Comparison of ENCODE assay signal across 8 mouse cellular contexts in the genomic region with DNA sequence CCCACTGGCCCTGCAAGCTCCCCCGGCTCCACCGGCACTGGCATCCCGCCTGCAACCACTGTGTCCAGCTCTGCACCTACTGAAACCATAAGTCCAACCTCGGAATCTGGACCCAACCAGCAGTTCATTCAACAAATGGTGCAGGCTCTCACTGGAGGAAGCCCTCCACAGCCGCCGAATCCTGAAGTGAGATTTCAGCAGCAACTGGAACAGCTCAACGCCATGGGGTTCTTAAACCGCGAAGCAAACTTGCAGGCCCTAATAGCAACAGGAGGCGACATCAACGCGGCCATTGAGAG. TPM values are rescaled to one million over a fixed set of nuclear protein-coding genes. Genes with fewer than 3 reads are reported as not detected.
DNase-seq lines count a peak whose midpoint lies in the region; ATAC-seq lines count a peak whose summit lies in the region.

No protein-coding gene starts in this region.

- intact Hi-C loops in gastrocnemius, postnatal 14 days (cut with DNase I; ENCODE audit: low total_unique reads), result loop anchor here (10.0 kb wide), 1 partner anchor 115 kb away; no protein-coding TSS in a partner anchor

- peak overlapping the region; percentile 85 for H3K9ac ChIP-seq in heart, embryonic 16.5 days (ENCODE audit: low read length)
- H3K9ac ChIP-seq in liver, embryonic 15.5 days, result no peak overlapping the region

- H3K27me3 ChIP-seq in heart, embryonic 16.5 days (ENCODE audit: control insufficient read depth, insufficient read depth, low read length), result no peaks in the 10 kb centered on the region
- no peaks in the 10 kb centered on the region for H3K27me3 ChIP-seq in liver, embryonic 15.5 days

- H3K9me3 ChIP-seq in heart, embryonic 16.5 days (replicated peaks; ENCODE audit: control insufficient read depth, low read length), result no peaks in the 10 kb centered on the region
- H3K9me3 ChIP-seq in liver, embryonic 15.5 days (replicated peaks), result no peaks in the 10 kb centered on the region

- DNase-seq in gastrocnemius, postnatal 14 days, result peak; percentile 7
- no peak for DNase-seq in gastrocnemius, adult 8-10 months (ENCODE audit: low spot score in 2 of 2)
- peak; percentile 16 for DNase-seq in right cerebral cortex, postnatal 25 days
- DNase-seq in right cerebral cortex, adult 18-20 months, result no peak
- no peak for DNase-seq in thymus, postnatal 25 days
- no peak for DNase-seq in c-Kit-positive CD71-positive TER-119-positive erythroid progenitor cells, embryonic 14.5 days (ENCODE audit: low spot score)

- 19% methylated on average over 12 of the region's 12 CpGs for WGBS in heart, embryonic 16.5 days
- 33% methylated on average over 12 of the region's 12 CpGs for WGBS in liver, embryonic 15.5 days (ENCODE audit: insufficient replicate concordance)

- peak overlapping the region; percentile 70 for H3K4me3 ChIP-seq in heart, embryonic 16.5 days (ENCODE audit: low read length)
- H3K4me3 ChIP-seq in liver, embryonic 15.5 days (replicated peaks), result peak overlapping the region; percentile 67

- no peak for ATAC-seq in heart, embryonic 16.5 days (replicated peaks; ENCODE audit: extremely low read depth, insufficient read depth, low FRiP score)
- ATAC-seq in liver, embryonic 15.5 days (ENCODE audit: insufficient read depth), result no peak

- no peaks in the 10 kb centered on the region; the same call in 1 of the 2 replicates for H3K4me1 ChIP-seq in heart, embryonic 16.5 days (ENCODE audit: control insufficient read depth, insufficient read depth, low read length)
- peaks cover 16% of the 10 kb centered on the region for H3K4me1 ChIP-seq in liver, embryonic 15.5 days (replicated peaks)

- no peaks in the 10 kb centered on the region for H3K36me3 ChIP-seq in heart, embryonic 16.5 days (ENCODE audit: control insufficient read depth, insufficient read depth)
- H3K36me3 ChIP-seq in liver, embryonic 15.5 days (replicated peaks), result no peaks in the 10 kb centered on the region

- H3K27ac ChIP-seq in heart, embryonic 16.5 days (ENCODE audit: low read length), result no peak overlapping the region
- H3K27ac ChIP-seq in liver, embryonic 15.5 days (replicated peaks), result no peak overlapping the region

- peak overlapping the region; percentile 72 for H3K4me2 ChIP-seq in heart, embryonic 16.5 days (ENCODE audit: low read depth, low read length)
- H3K4me2 ChIP-seq in liver, embryonic 15.5 days, result peak overlapping the region; percentile 79

RNA-seq across cellular contexts. Expression of a gene that starts 2.0 kb away (rescaled TPM):
- 10 to 100 TPM; 16.6 to 17.8 TPM for total RNA-seq in gastrocnemius, postnatal 14 days (2021)
- 10 to 100 TPM; 17.7 to 19.8 (median 18.8) TPM for total RNA-seq in gastrocnemius, adult 8-10 months (2022)
- polyA plus RNA-seq in heart, embryonic 16.5 days (2015; fragmentation: Nextera tagmentation; extraction: Ambion mirVana), result 8.7 and 9.5 TPM in 2 replicates
- 3.1 and 3.6 TPM in 2 replicates for polyA plus RNA-seq in liver, embryonic 15.5 days (2015; fragmentation: Nextera tagmentation; extraction: Ambion mirVana)

RNA-seq across cellular contexts. Expression of a gene that starts 58.4 kb away (rescaled TPM):
- not detected for total RNA-seq in gastrocnemius, postnatal 14 days (2021)
- not detected for total RNA-seq in gastrocnemius, adult 8-10 months (2022)
- not detected in 2 replicates for polyA plus RNA-seq in heart, embryonic 16.5 days (2015; fragmentation: Nextera tagmentation; extraction: Ambion mirVana)
- polyA plus RNA-seq in liver, embryonic 15.5 days (2015; fragmentation: Nextera tagmentation; extraction: Ambion mirVana), result not detected in 2 replicates

Comparison
In these comparisons a context has a peak if more than half of its experiments do, and no peak if none do; other contexts are left out.
1. DNase-seq: peak in gastrocnemius, postnatal 14 days (single experiment) and right cerebral cortex, postnatal 25 days (single experiment); none in gastrocnemius, adult 8-10 months (0 of 2), right cerebral cortex, adult 18-20 months (single experiment), thymus, postnatal 25 days (single experiment) and c-Kit-positive CD71-positive TER-119-positive erythroid progenitor cells, embryonic 14.5 days (single experiment).